Mouse (Mus musculus): ENCODE measurements at regions not wholly inside any gene's neighbourhood (a gene's known extent, or its start where the extent isn't known, plus 50 kb on each side); places are given as distances from the start of the nearest gene placed in this dataset.

- TF ChIP-seq CTCF (IDR thresholded peaks at IDR 0.05; ENCODE audit: control insufficient read depth, insufficient read depth, low read length) (no peak), POLR2A (IDR thresholded peaks at IDR 0.05; ENCODE audit: borderline replicate concordance, control insufficient read depth, low read depth, low read length) (no peak)
These were observed 431.0 kb upstream of the Spred2 start for GRCm38 (mm10) chr11:19493089-19493756.
